Mouse (Mus musculus) c-Kit-positive CD71-positive TER-119-positive erythroid progenitor cells, embryonic 14.5 days (primary cell): ENCODE results near the gene Grin2c.

Experiments
- DNase-seq: peaks from one replicate; pipeline ENCODE4 v3.0.0-alpha.2; 2013; ENCODE audit warnings: low spot score

Grin2c gene

DNA sequence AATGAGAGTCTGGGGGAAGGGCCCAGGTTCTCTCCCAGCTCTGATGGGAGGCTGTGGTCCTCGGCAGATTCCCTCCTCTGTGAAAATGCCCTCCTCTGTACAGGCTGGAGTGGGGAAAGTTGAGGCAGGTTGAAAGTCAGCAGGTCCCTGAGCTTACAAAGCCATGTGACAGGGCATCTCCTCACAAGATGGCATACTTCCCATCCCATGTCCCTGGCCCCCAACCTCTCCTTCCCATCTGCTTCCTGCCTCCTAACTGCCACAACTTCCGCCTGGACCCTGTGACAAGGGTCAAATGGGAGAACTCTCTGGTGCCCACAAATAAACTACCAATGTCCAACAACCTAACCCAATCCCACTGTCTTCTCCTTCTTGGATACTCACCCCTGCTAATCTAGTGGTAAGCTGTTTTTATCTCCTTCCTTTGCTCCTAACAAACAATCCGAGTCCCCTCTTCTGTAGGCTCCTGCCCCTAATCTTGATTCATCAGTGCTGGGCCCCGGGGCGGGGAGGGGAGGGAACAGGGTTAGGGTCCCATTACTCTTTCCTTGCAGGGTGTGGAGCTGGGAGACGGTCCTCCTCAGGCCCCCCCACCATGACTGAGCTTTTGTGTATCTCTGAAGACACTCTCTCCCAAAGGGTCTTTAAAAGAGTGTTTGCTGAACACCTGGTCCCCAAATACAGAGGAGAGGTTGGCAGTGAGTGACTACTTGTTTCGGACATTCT lies 2.7 kb downstream of the Grin2c start:
- DNase-seq, result no peak

DNA sequence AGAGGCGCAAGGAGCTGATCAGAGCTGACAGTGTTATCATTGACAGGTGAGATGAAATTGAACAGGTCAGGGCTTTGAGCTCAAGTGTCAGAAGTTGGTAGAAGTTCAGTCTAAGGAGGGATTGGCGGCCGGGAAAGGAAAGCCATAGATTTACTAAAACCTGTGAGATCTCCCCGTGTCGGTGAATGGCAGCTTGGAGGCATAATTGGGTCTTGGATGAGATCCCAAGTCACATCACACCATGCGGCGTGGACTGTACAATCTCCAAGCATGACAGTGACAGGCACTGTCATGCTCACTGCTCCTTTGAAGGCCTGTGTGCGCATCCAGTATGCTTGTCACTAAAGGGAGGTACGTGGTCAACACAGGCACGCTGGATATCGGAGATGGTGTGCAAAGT lies 4.1 kb downstream of the Grin2c start:
- DNase-seq, result no peak

DNA sequence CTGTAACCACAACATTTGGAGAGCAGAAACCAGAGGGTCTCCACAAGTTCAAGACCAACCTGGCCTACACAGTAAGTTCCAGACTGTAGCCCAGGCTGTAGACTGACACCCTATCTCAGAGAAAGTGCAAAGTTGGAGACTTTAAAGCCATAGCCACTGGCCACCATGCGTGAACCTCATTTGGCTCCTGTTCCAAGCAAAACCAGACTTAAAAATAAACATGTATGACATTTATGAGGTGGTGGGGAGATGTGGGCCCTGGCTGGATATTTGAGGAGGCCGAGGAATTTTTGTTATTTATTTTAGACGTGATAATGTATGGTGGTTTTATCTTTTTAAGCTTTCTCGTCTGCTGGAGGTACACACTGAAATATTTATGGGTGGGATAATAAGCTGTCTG lies 7.9 kb downstream of the Grin2c start:
- DNase-seq, result no peak

DNA sequence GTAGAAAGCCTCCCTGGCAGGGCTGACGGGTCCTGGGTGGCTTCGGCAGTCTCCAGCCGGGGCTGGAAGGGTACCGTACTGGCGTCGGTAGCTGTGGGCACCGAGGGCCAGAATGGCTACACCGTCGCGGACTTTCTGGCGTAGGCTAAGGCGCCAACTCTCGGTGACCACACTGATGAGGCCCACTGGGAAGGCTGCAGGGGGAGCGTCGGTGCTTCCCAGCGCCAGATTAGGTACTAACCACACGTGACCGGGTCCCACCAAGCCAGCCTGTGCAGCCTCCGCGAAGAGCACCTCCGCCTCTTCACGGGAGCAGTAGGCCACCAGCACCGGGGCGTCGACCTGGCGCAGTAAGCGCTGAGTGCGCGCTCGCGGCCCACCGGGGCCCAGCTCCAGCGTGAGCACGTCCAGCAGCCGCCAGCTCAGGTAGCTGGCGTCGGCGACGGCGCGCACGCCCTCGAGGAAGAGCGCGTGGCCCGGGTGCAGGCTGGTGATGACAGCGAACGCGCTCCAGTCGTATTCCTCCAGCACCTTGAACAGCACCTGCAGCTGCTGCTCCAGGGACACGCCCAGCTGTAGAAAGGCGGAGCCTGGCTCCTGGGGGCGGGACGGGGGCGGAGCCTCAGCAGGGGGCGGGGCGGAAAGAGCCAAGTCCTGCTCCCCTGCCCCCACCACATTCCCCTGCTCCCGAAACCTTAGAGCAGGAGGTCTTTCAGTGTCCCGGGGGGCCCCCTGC lies 9.1 kb downstream of the Grin2c start:
- DNase-seq, result no peak

DNA sequence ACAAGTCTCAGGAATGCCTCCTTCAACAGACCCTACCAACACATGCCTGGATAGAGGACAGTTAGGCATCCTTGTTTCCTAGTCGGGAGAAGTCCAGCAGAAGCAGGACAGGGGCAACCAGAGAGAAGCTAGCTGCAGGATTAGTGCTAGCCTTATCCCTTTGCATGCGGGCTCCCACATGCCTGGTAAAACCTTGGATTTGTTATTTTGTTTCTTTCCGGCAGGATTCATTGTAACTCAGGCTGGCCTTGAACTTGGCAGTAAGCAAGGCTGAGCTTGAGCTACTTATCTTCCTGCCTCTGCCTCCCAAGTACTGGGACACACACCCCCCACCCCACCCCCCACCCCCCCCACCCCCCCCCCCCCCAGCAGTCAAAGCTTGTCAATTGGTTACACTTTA lies 15.8 kb downstream of the Grin2c start:
- DNase-seq, result no peak

DNA sequence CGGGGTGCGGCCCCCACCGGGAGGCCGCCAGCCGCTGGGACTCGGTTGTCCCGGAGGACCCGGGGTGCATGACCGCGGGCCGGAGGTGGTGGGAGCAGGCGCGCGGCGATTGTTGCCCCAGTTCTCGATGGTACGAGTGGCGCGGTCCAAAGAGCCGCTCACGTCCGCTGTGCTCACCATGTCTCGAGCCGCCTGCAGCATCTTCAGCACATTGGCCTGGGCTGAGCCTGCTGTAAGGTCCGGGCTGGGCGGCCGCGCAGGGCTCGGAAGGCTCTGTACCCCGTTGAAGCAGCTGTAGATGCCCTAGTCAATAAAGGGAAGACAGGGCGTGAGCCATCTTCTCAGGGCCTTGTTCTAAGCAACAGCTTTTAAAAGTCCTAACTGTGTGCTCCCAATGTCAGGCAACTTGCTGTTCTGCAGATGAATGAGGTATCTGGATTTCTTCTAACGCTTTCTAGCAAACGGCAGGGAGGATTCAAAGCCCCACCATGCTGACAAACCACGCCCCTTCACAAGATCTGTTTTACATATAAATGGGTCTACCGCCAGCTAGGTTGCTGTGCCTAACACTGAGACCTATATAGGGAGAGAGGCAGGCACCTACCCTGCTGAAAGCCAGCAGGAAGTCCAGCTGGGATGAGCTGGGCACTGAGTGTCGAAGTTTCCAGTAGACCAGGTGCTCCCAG lies 16.5 kb downstream of the Grin2c start:
- no peak for DNase-seq

GRCm38 (mm10) chr11:115249721-115250404 lies 17.2 kb downstream of the Grin2c start:
- DNase-seq, result no peak

- no peak for DNase-seq
These were observed 19.1 kb downstream of the Grin2c start for GRCm38 (mm10) chr11:115247945-115248344.

DNA sequence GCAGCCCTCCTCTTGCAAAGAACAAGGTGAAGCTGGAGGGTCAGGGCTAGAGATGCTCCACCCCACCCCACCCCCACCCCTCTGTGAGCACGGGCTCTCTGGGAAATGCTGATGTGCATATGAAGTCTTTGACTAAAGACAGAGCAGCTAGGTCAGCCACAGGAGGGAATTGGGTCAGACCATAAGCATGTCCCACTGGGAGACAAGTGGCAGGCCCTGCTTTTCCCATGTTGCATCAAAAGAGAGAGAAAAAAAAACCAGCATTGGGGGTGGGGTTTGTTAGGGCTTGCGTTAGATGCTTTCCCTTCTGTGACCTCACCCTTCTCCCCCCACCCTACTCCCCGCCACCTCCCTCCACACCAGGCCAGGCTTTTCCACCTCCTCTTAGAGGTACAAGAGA lies 19.8 kb downstream of the Grin2c start:
- DNase-seq, result no peak

GRCm38 (mm10) chr11:115246386-115246785 lies 20.7 kb downstream of the Grin2c start:
- no peak for DNase-seq

- DNase-seq, result no peak
These were observed 22.2 kb downstream of the Grin2c start for GRCm38 (mm10) chr11:115244840-115245239.

DNA sequence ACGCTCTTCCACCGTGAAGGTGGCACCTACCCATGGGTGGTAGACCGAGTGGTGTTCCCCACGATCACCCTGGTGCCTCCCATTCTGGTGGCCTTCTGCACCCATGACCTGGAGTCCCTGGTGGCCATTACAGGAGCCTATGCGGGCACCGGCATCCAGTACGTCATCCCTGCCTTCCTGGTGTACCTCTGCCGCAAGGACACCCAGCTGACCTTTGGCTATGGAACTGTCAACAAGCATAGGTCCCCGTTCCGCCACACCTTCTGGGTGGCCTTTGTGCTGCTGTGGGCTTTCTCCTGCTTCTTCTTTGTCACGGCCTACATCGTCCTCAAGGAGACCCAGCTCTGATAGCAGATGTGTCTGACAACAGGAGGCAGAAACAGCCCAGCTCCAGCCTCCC lies 23.3 kb downstream of the Grin2c start:
- DNase-seq, result no peak

DNA sequence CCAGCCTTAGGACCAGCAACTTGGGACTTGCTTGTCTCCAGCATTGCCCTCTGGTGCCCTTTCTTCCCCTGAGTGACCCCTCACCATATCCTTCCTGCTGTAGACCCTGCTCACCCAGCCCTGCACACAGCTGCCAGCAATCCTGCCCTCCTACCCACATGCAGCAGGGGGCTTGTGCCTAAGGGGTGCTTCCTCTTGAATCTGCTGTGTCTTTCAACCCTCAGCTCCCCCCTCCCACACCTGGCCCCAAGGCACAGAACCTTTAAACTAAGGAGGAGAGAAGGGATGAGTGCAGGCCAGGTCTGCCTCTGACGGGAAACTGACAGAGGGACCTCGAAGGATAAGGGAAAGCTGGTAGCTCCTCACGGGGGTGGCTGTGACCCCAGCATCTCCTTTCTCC lies 24.3 kb downstream of the Grin2c start:
- DNase-seq, result no peak

GRCm38 (mm10) chr11:115241402-115241801 lies 25.6 kb downstream of the Grin2c start:
- no peak for DNase-seq

- no peak for DNase-seq
These were observed 30.5 kb downstream of the Grin2c start for GRCm38 (mm10) chr11:115236570-115236969.

- DNase-seq, result no peak
These were observed 32.6 kb downstream of the Grin2c start for GRCm38 (mm10) chr11:115234320-115235044.

GRCm38 (mm10) chr11:115233526-115234290 lies 33.3 kb downstream of the Grin2c start:
- DNase-seq, result no peak

GRCm38 (mm10) chr11:115232889-115233288 lies 34.2 kb downstream of the Grin2c start:
- DNase-seq, result no peak

DNA sequence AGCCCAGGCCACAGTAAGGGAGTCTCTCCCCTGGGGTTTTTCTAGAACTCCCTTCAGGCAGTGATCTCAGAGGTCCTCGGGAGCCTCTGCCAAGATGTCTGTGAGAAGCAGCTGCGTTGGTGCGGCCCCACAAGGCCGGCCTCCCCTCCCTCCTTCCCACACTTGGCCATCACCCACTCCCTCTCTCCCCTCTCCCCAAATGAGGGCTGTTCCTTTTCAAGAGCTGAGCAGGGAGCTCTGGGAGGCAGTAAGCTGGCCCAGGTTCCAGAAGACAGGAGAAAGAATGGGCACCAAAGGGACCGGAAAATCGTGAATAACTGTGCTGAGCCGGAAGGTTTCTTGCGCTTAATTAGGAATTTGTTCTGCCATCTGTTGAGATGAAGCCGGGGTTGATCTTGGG lies 35.1 kb downstream of the Grin2c start:
- DNase-seq, result no peak

- DNase-seq, result no peak
These were observed 35.7 kb downstream of the Grin2c start for GRCm38 (mm10) chr11:115231168-115231915.
